Mouse (Mus musculus): ENCODE measurements around the gene Mcpt4. TPM values are rescaled to one million over a fixed set of nuclear protein-coding genes. Genes with fewer than 3 reads are reported as not detected.

Gene Mcpt4
- 0.73 TPM in 1 of 4 replicates, not detected in the others for total RNA-seq (2023)

DNA sequence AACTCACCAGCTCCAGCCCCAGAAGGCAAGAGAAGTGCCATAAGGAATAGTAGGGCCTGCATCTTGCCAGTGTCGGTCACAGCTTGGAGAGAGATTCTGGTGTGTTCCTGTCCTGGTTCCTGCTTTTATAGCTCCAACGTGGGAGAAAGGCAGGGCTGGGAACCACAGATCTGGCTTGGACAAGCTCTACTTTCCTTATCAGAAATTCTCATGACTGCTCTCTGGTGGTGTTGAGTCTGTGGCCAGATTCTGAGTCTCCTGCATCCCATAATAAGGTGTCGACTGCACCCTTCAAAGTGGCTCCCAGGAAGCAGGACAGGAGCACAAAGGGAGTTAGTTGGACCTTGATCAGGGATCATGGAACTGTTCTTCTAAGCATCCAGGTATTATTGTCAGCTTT lies at the start of gene Mcpt4:
Gene Mcpt4 (minus strand): TSS at position 101 of the 400 bp plus-strand sequence.

DNA sequence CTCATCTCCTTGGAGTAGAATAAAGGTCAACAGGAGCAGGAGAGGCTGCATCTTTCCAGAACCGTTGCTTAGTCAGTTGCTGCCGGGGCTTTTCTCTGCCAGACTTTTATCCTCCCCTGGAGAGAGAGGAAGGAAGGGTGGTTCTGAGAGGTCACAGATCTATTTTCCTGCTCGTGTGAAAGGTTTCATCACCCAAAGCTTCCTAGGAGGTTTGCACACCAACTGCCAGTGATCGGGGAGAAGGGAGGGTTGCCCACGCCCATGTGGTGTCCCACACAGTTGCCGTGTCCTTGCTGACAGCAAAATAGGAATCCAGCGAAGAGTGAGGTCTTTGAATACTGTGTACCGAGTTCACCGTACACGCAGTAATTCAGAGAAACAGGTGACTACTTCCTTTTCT lies 40.3 kb upstream of the Mcpt4 start, which contains the start of gene Ctsg:
Gene Ctsg (minus strand): TSS at position 189 of the 400 bp plus-strand sequence.

DNA sequence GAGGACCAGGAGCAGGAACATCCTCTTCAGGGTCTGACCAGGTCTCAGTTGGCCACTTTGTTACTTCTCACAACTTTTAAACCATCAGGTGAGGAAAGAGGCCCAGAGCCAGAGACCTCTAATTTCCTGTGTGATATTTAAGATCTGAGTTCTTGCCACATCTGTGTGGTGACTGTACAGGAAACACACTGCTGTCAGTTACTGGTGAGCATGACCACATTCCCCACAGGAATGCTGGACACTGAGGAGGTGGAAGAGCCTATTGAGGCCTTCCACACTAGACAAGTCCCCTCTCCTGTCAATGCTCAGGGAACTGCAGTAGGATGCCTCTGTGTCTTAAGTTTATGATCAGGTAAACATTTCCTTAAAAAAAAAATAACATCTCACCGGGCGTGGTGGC lies 23.1 kb upstream of the Mcpt4 start, which contains the start of gene Mcpt8:
Gene Mcpt8 (minus strand): TSS at position 107 of the 400 bp plus-strand sequence.

DNA sequence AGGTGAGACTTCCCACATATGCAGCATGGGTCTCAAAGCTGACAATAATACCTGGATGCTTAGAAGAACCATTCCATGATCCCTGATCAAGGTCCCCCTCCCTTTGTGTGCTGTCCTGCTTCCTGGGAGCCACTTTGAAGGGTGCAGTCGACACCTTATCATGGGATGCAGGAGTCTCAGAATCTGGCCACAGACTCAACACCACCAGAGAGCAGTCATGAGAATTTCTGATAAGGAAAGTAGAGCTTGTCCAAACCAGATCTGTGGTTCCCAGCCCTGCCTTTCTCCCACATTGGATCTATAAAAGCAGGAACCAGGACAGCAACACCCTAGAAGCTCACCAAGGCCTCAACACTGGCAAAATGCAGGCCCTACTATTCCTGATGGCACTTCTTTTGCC lies 20.3 kb downstream of the Mcpt4 start, which contains the start of gene Mcpt2:
Gene Mcpt2 (plus strand): TSS at position 250 of the 400 bp plus-strand sequence.

DNA sequence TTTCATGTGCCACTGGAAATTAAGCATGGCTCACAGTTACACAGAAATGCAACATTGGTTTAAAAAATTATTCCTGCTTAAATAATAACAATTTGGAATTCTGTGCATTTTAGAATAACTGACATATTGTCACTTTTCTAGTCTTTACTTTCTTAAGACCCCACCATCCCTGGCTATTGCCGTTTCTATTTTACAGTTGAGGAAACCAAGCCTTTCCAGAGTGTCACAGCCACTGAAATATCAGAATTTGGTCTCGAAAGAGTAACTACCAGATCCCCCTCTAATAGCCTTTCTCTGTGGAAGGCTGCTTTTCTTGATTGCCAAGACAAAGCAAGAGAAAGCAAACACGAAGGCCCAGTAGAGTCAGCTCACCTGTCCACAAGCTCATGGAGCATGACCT lies 31.7 kb downstream of the Mcpt4 start, which contains the start of gene Mcpt9:
Gene Mcpt9 (minus strand): TSS at position 101 of the 400 bp plus-strand sequence.

DNA sequence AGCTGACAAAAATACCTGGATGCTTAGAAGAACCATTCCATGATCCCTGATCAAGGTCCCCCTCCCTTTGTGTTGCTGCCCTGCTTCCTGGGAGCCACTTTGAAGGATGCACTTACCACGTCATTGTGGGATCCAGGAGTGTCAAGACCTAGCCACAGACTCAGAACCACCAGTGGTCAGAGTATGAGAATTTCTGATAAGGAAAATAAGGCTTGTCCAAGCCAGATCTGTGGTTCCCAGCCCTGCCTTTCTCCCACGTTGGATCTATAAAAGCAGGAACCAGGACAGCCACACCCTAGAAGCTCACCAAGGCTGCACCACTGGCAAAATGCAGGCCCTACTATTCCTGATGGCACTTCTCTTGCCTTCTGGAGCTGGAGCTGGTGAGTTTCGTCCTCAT lies 44.4 kb downstream of the Mcpt4 start, which contains the start of gene Mcpt1:
Gene Mcpt1 (plus strand): TSS at position 301 of the 400 bp plus-strand sequence.

Other genes starting within 250 kb of the Mcpt4 start
- not detected in 4 replicates for gene Nfatc4, start 239.2 kb downstream of the Mcpt4 start, total RNA-seq (2023)
- 0.06 TPM in 1 of 4 replicates, not detected in the others for gene Nynrin, start 208.3 kb downstream of the Mcpt4 start, total RNA-seq (2023)
- not detected in 4 replicates for gene Cbln3, start 177.9 kb downstream of the Mcpt4 start, total RNA-seq (2023)
- gene Khnyn, start 177.4 kb downstream of the Mcpt4 start, total RNA-seq (2023) = 101 TPM in 4 replicates
- gene Sdr39u1, start 162.0 kb downstream of the Mcpt4 start, total RNA-seq (2023) = 21.8 to 38.3 TPM (median 34.4 TPM) in 4 replicates
- not detected in 4 replicates for gene Cma1, start 117.6 kb downstream of the Mcpt4 start, total RNA-seq (2023)
- gene Cma2, start 111.3 kb downstream of the Mcpt4 start, total RNA-seq (2023) = not detected in 4 replicates
- not detected in 4 replicates for gene Mcpt1, start 44.3 kb downstream of the Mcpt4 start, total RNA-seq (2023)
- not detected in 4 replicates for gene Mcpt9, start 31.8 kb downstream of the Mcpt4 start, total RNA-seq (2023)
- not detected in 4 replicates for gene Mcpt2, start 20.3 kb downstream of the Mcpt4 start, total RNA-seq (2023)
- gene Mcpt8, start 23.0 kb upstream of the Mcpt4 start, total RNA-seq (2023) = 1.0 TPM in 1 of 4 replicates, not detected in the others
- gene Ctsg, start 40.3 kb upstream of the Mcpt4 start, total RNA-seq (2023) = not detected in 4 replicates
- not detected in 4 replicates for gene Gzme, start 58.3 kb upstream of the Mcpt4 start, total RNA-seq (2023)
- gene Gzmd, start 70.3 kb upstream of the Mcpt4 start, total RNA-seq (2023) = not detected in 4 replicates
- gene Gzmg, start 97.3 kb upstream of the Mcpt4 start, total RNA-seq (2023) = not detected in 4 replicates
- gene Gzmn, start 112.3 kb upstream of the Mcpt4 start, total RNA-seq (2023) = not detected in 4 replicates
- gene Gzmf, start 149.1 kb upstream of the Mcpt4 start, total RNA-seq (2023) = not detected in 4 replicates
- gene Gzmc, start 172.3 kb upstream of the Mcpt4 start, total RNA-seq (2023) = not detected in 4 replicates
- 0.55 to 1.0 TPM (median 0.87 TPM) in 4 replicates for gene Gzmb, start 199.9 kb upstream of the Mcpt4 start, total RNA-seq (2023)